Mouse (Mus musculus) C2C12 (cell line): ENCODE measurements at regions not wholly inside any gene's neighbourhood (a gene's known extent, or its start where the extent isn't known, plus 50 kb on each side); places are given as distances from the start of the nearest gene placed in this dataset.

Source experiments
- H3K27me3 ChIP-seq: one replicate; pipeline ENCODE4 v1.6.1; 2011; ENCODE audit not compliant: control insufficient read depth, insufficient read depth, insufficient read length
- H3K36me3 ChIP-seq: one replicate; pipeline ENCODE4 v1.6.1; 2011; ENCODE audit not compliant: control insufficient read depth, insufficient read depth
- H3K4me3 ChIP-seq: one replicate; pipeline ENCODE4 v1.5.1; 2011; ENCODE audit warnings: mild to moderate bottlenecking, control low read depth; ENCODE audit not compliant: poor library complexity, insufficient read depth, severe bottlenecking
- H3K79me2 ChIP-seq: one replicate; pipeline ENCODE4 v1.6.1; 2011; ENCODE audit not compliant: control insufficient read depth, insufficient read depth
- H3K79me3 ChIP-seq: one replicate; pipeline ENCODE4 v1.6.1; 2011; ENCODE audit warnings: low read depth, control low read depth
- H3ac ChIP-seq: one replicate; pipeline ENCODE3; 2011; ENCODE audit warnings: low read depth; ENCODE audit not compliant: control insufficient read depth, insufficient read length
- CEBPB ChIP-seq: IDR thresholded peaks from one replicate; pipeline ENCODE4 v1.6.1; 2011; ENCODE audit warnings: low read depth, mild to moderate bottlenecking, control low read depth, moderate library complexity
- CTCF ChIP-seq: IDR thresholded peaks from one replicate; pipeline ENCODE4 v1.5.1; 2011; ENCODE audit not compliant: control insufficient read depth, insufficient read depth, insufficient read length
- FOSL1 ChIP-seq: IDR thresholded peaks from one replicate; pipeline ENCODE4 v1.8.0; 2011; ENCODE audit warnings: mild to moderate bottlenecking, low read length; ENCODE audit not compliant: poor library complexity, insufficient read depth, severe bottlenecking
- MAX ChIP-seq: IDR thresholded peaks from one replicate; pipeline ENCODE4 v1.6.1; 2011; ENCODE audit warnings: mild to moderate bottlenecking, control low read depth
- MYOD1 ChIP-seq: IDR thresholded peaks from one replicate; pipeline ENCODE4 v1.6.1; 2011; ENCODE audit warnings: low read depth; ENCODE audit not compliant: control insufficient read depth, insufficient read length
- MYOG ChIP-seq: IDR thresholded peaks from one replicate; pipeline ENCODE4 v1.6.1; 2011; ENCODE audit not compliant: control insufficient read depth, insufficient read length; ENCODE audit errors: extremely low read depth
- USF1 ChIP-seq: IDR thresholded peaks from one replicate; pipeline ENCODE4 v1.6.1; 2011; ENCODE audit warnings: low read depth, mild to moderate bottlenecking, control low read depth, moderate library complexity

- Histone ChIP-seq H3K79me2 (no peaks in the 10 kb centered on the region), H3K4me3 (no peak overlapping the region), H3ac (no peak overlapping the region), H3K79me3 (no peaks in the 10 kb centered on the region), H3K36me3 (no peaks in the 10 kb centered on the region), H3K27me3 (no peaks in the 10 kb centered on the region)
- no peak for TF ChIP-seq FOSL1
- no peak for TF ChIP-seq MAX
- no peak for TF ChIP-seq MYOD1
- no peak for TF ChIP-seq USF1
- no peak for TF ChIP-seq CTCF
- no peak for TF ChIP-seq MYOG
- TF ChIP-seq CEBPB: no peak
Measured at GRCm38 (mm10) chr16:18683556-18683955, 53.8 kb upstream of the Sept5 start.

- H3K36me3 ChIP-seq: no peaks in the 10 kb centered on the region
- no peak for TF ChIP-seq MYOD1
- TF ChIP-seq MAX: no peak
- TF ChIP-seq CEBPB: no peak
- TF ChIP-seq USF1: no peak
- TF ChIP-seq CTCF: no peak
- TF ChIP-seq MYOG: no peak
- TF ChIP-seq FOSL1: no peak
- no peaks in the 10 kb centered on the region for H3K27me3 ChIP-seq
- H3K79me3 ChIP-seq: no peaks in the 10 kb centered on the region
- H3K79me2 ChIP-seq: no peaks in the 10 kb centered on the region
- H3ac ChIP-seq: no peak overlapping the region
- no peak overlapping the region for H3K4me3 ChIP-seq
Measured at GRCm38 (mm10) chr16:18686044-18686761, 56.4 kb upstream of the Sept5 start.

GRCm38 (mm10) chr16:18686916-18687315 lies 57.2 kb upstream of the Sept5 start:
- no peaks in the 10 kb centered on the region for H3K27me3 ChIP-seq
- H3K79me3 ChIP-seq: no peaks in the 10 kb centered on the region
- TF ChIP-seq CEBPB (peak; percentile 38), MYOD1 (no peak)
- H3K4me3 ChIP-seq: no peak overlapping the region
- no peaks in the 10 kb centered on the region for H3K36me3 ChIP-seq
- no peaks in the 10 kb centered on the region for H3K79me2 ChIP-seq
- no peak overlapping the region for H3ac ChIP-seq

- Histone ChIP-seq H3K79me3 (no peaks in the 10 kb centered on the region), H3K27me3 (no peaks in the 10 kb centered on the region), H3K4me3 (no peak overlapping the region), H3K36me3 (no peaks in the 10 kb centered on the region), H3ac (no peak overlapping the region), H3K79me2 (no peaks in the 10 kb centered on the region)
- TF ChIP-seq MAX (peak; percentile 95), CTCF (peak; percentile 70), USF1 (peak; percentile 84), CEBPB (no peak)
Measured at GRCm38 (mm10) chr16:18687367-18687766, 57.6 kb upstream of the Sept5 start.

- no peak overlapping the region for H3ac ChIP-seq
- no peaks in the 10 kb centered on the region for H3K79me3 ChIP-seq
- TF ChIP-seq MYOD1 (no peak), CTCF (no peak), USF1 (no peak), MAX (no peak), MYOG (no peak)
- H3K4me3 ChIP-seq: no peak overlapping the region
- no peaks in the 10 kb centered on the region for H3K27me3 ChIP-seq
- no peaks in the 10 kb centered on the region for H3K79me2 ChIP-seq
- H3K36me3 ChIP-seq: no peaks in the 10 kb centered on the region
Measured at GRCm38 (mm10) chr16:18695596-18695995, 65.8 kb upstream of the Sept5 start.

- Histone ChIP-seq H3K27me3 (no peaks in the 10 kb centered on the region), H3K79me2 (no peaks in the 10 kb centered on the region), H3ac (no peak overlapping the region), H3K4me3 (no peak overlapping the region), H3K79me3 (no peaks in the 10 kb centered on the region), H3K36me3 (no peaks in the 10 kb centered on the region)
- TF ChIP-seq MYOD1 (no peak), FOSL1 (no peak), CTCF (peak; percentile 97), MYOG (no peak), MAX (no peak)
Measured at GRCm38 (mm10) chr16:18696074-18696819, 66.5 kb upstream of the Sept5 start.
